Mouse (Mus musculus): ENCODE data around the gene Dusp1. TPM values are rescaled to one million over a fixed set of nuclear protein-coding genes. Genes with fewer than 3 reads are reported as not detected.

Gene Dusp1
- total and polyA plus RNA-seq, 3 experiments = 3.5 to 9.9 (median 5.6) TPM

DNA sequence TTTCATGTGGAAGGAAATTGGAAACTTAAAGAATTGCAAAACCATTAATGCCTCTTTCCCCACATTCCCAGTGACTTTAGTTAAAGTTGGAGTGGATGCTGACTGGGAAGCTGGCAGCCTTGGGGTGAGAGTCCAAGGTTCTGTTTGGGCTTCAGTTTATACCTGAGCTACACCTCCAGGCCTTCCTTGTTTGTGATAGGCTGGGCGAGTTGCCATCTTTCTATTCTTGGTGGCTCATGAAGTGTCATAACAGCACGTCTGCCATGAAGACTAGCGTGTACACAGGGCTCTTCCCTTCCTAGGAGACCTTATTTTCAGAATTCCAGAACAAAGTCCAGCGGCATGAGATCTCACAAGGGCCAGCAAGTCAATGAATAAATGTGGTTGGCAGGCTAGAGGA is 39.2 kb downstream of the Dusp1 start:
- H3K27ac ChIP-seq (ENCODE audit: insufficient read depth, low read depth) = no peak overlapping the region
- in situ Hi-C loops (cut with MboI; ENCODE audit: low pct_ligation_motif_present, low pct_unique_long_range_greater_than_20kb, low sequenced_read_pairs) = no loop called here
- TF ChIP-seq SMC3 (IDR thresholded peaks at IDR 0.05; ENCODE audit: low read depth, low read length) (no peak), NELFE (IDR thresholded peaks at IDR 0.05; ENCODE audit: low read depth, low read length) (no peak), EP300 (IDR thresholded peaks at IDR 0.05; ENCODE audit: low read length) (no peak), KAT2A (IDR thresholded peaks at IDR 0.05; ENCODE audit: insufficient replicate concordance, low read length) (no peak), ZNF384 (IDR thresholded peaks at IDR 0.05; ENCODE audit: low read depth, low read length) (no peak), MXI1 (IDR thresholded peaks at IDR 0.05; ENCODE audit: low read depth, low read length) (no peak), ZC3H11A (IDR thresholded peaks at IDR 0.05; ENCODE audit: low read depth, low read length) (no peak), POLR2AphosphoS2 (IDR thresholded peaks at IDR 0.05; ENCODE audit: low read depth, low read length) (no peak), JUND (conservative IDR thresholded peaks at IDR 0.05; ENCODE audit: low read depth, low read length) (no peak), SIN3A (IDR thresholded peaks at IDR 0.05; ENCODE audit: low read length) (no peak), POLR2A (IDR thresholded peaks at IDR 0.05; ENCODE audit: low read depth, low read length) (no peak), HCFC1 (IDR thresholded peaks at IDR 0.05; ENCODE audit: low read depth, low read length) (no peak), TCF12 (IDR thresholded peaks at IDR 0.05; ENCODE audit: low read depth, low read length) (no peak), IRF4 (IDR thresholded peaks at IDR 0.05; ENCODE audit: low read depth, low read length) (no peak), MEF2A (IDR thresholded peaks at IDR 0.05; ENCODE audit: borderline replicate concordance, low read depth, low read length) (no peak), NRF1 (IDR thresholded peaks at IDR 0.05; ENCODE audit: low read depth, low read length) (no peak), RAD21 (IDR thresholded peaks at IDR 0.05; ENCODE audit: low read depth, low read length) (no peak), JUN (IDR thresholded peaks at IDR 0.05; ENCODE audit: insufficient read depth, low read depth, low read length) (no peak), UBTF (IDR thresholded peaks at IDR 0.05; ENCODE audit: low read depth, low read length) (no peak), CHD1 (IDR thresholded peaks at IDR 0.05; ENCODE audit: low read depth, low read length) (no peak)
- H3K4me1 ChIP-seq (ENCODE audit: control insufficient read depth in 1 of 2, insufficient read depth in 2 of 2) = peaks cover 7 to 16% of the 10 kb centered on the region in 2 experiments
- dilution Hi-C loops (cut with MboI; ENCODE audit: extremely low pct_ligation_motif_present, extremely low pct_unique_long_range_greater_than_20kb, low sequenced_read_pairs) = no loop called here
- no peak overlapping the region for H3K4me2 ChIP-seq (ENCODE audit: insufficient read depth, low read depth, poor library complexity, severe bottlenecking)
- H3K4me3 ChIP-seq (replicated peaks in 1 of 3; ENCODE audit: low read depth in 2 of 3, low read length in 2 of 3, poor library complexity in 1 of 3) = no peak overlapping the region
- no peak overlapping the region for H3K9ac ChIP-seq (ENCODE audit: insufficient read depth, low read depth)
- DNase-seq (ENCODE audit: extremely low read depth) = no peak
- H3K36me3 ChIP-seq (replicated peaks in 1 of 2; ENCODE audit: control insufficient read depth in 1 of 2, insufficient read depth in 1 of 2, low read length in 1 of 2) = no peaks in the 10 kb centered on the region
- H3K79me2 ChIP-seq (replicated peaks; ENCODE audit: control insufficient read depth, extremely low read depth, insufficient read depth, poor library complexity, severe bottlenecking) = no peaks in the 10 kb centered on the region
- H3K27me3 ChIP-seq (replicated peaks) = no peaks in the 10 kb centered on the region
- H3K9me3 ChIP-seq (replicated peaks; ENCODE audit: low read length) = peaks cover 11% of the 10 kb centered on the region

DNA sequence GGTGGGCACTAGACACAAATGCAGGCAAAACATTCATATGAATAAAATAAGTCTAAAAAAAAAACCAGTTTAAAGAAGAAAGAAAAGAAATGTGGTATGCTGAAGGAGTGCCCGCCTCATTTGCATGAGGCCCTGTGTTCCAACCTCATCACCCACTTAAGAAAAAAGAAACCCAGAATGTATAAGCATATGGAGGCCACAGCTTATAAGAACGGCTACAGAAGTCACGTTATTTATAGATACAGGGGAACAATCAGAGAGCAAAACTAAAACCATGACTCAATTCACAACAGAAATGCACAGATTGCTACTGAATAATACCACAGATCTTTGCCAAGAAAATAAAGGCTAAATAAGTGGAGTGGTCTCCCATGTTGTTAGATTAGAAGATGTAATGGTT is 43.6 kb downstream of the Dusp1 start:
- peak; percentile 40 for DNase-seq (ENCODE audit: extremely low read depth)
- no peaks in the 10 kb centered on the region for H3K79me2 ChIP-seq (replicated peaks; ENCODE audit: control insufficient read depth, extremely low read depth, insufficient read depth, poor library complexity, severe bottlenecking)
- dilution Hi-C loops (cut with MboI; ENCODE audit: extremely low pct_ligation_motif_present, extremely low pct_unique_long_range_greater_than_20kb, low sequenced_read_pairs) = no loop called here
- H3K27me3 ChIP-seq (replicated peaks) = no peaks in the 10 kb centered on the region
- no peak overlapping the region for H3K4me2 ChIP-seq (ENCODE audit: insufficient read depth, low read depth, poor library complexity, severe bottlenecking)
- no peaks in the 10 kb centered on the region for H3K36me3 ChIP-seq (replicated peaks in 1 of 2; ENCODE audit: control insufficient read depth in 1 of 2, insufficient read depth in 1 of 2, low read length in 1 of 2)
- no peak overlapping the region for H3K27ac ChIP-seq (ENCODE audit: insufficient read depth, low read depth)
- in situ Hi-C loops (cut with MboI; ENCODE audit: low pct_ligation_motif_present, low pct_unique_long_range_greater_than_20kb, low sequenced_read_pairs) = no loop called here
- H3K9ac ChIP-seq (ENCODE audit: insufficient read depth, low read depth) = no peak overlapping the region
- H3K9me3 ChIP-seq (replicated peaks; ENCODE audit: low read length) = peaks cover 7% of the 10 kb centered on the region
- peaks cover 14 to 28% of the 10 kb centered on the region in 2 experiments for H3K4me1 ChIP-seq (ENCODE audit: control insufficient read depth in 1 of 2, insufficient read depth in 2 of 2)
- H3K4me3 ChIP-seq (replicated peaks in 1 of 3; ENCODE audit: low read depth in 2 of 3, low read length in 2 of 3, poor library complexity in 1 of 3) = no peak overlapping the region
- TF ChIP-seq CHD2 (IDR thresholded peaks at IDR 0.05; ENCODE audit: low read length) (no peak), JUN (IDR thresholded peaks at IDR 0.05; ENCODE audit: insufficient read depth, low read depth, low read length) (peak; percentile 56; the same call in 1 of the 2 replicates), MYC (IDR thresholded peaks at IDR 0.05; ENCODE audit: low read depth, low read length) (0 out of 2 replicates have a peak, but pooled peaks have one; percentile 25), TBP (conservative IDR thresholded peaks at IDR 0.05; ENCODE audit: low read depth, low read length) (no peak), JUND (conservative IDR thresholded peaks at IDR 0.05; ENCODE audit: low read depth, low read length) (peak; percentile 80), SMC3 (IDR thresholded peaks at IDR 0.05; ENCODE audit: low read depth, low read length) (no peak), CHD1 (IDR thresholded peaks at IDR 0.05; ENCODE audit: low read depth, low read length) (no peak), PAX5 (IDR thresholded peaks at IDR 0.05; ENCODE audit: low read length) (no peak), RCOR1 (conservative IDR thresholded peaks at IDR 0.05; ENCODE audit: low read depth, low read length) (no peak), POLR2AphosphoS2 (IDR thresholded peaks at IDR 0.05; ENCODE audit: low read depth, low read length) (no peak), EP300 (IDR thresholded peaks at IDR 0.05; ENCODE audit: low read length) (peak; percentile 49; the same call in 1 of the 2 replicates), RAD21 (IDR thresholded peaks at IDR 0.05; ENCODE audit: low read depth, low read length) (no peak), BHLHE40 (IDR thresholded peaks at IDR 0.05; ENCODE audit: low read depth, low read length) (peak; percentile 74), ZMIZ1 (IDR thresholded peaks at IDR 0.05; ENCODE audit: low read depth, low read length) (no peak), MXI1 (IDR thresholded peaks at IDR 0.05; ENCODE audit: low read depth, low read length) (no peak), E2F4 (IDR thresholded peaks at IDR 0.05; ENCODE audit: insufficient replicate concordance, low read depth, low read length) (no peak; the same call in 1 of the 2 replicates), ZKSCAN1 (IDR thresholded peaks at IDR 0.05; ENCODE audit: borderline replicate concordance, low read depth, low read length) (no peak), USF2 (conservative IDR thresholded peaks at IDR 0.05; ENCODE audit: low read depth, low read length) (no peak), MAZ (IDR thresholded peaks at IDR 0.05; ENCODE audit: low read depth, low read length) (no peak), ZNF384 (IDR thresholded peaks at IDR 0.05; ENCODE audit: low read depth, low read length) (peak; percentile 77), ELF1 (IDR thresholded peaks at IDR 0.05; ENCODE audit: low read depth, low read length) (no peak), IRF4 (IDR thresholded peaks at IDR 0.05; ENCODE audit: low read depth, low read length) (peak; percentile 66; the same call in 1 of the 2 replicates), NRF1 (IDR thresholded peaks at IDR 0.05; ENCODE audit: low read depth, low read length) (no peak)
